Mouse (Mus musculus) erythroblast, embryonic 14.5 days (primary cell): Measurements from ENCODE around the gene Slc16a13. TPM values are rescaled to one million over a fixed set of nuclear protein-coding genes. Genes with fewer than 3 reads are reported as not detected.

ENCODE experiments used
- H3K27me3 ChIP-seq: 2 replicates; pipeline ENCODE4 v1.6.1; 2012; ENCODE audit warnings: inconsistent platforms; ENCODE audit not compliant: control insufficient read depth
- H3K36me3 ChIP-seq: 2 replicates; pipeline ENCODE4 v1.6.1; 2012; ENCODE audit warnings: mild to moderate bottlenecking, inconsistent platforms; ENCODE audit not compliant: control insufficient read depth
- H3K4me1 ChIP-seq: 2 replicates; pipeline ENCODE4 v1.6.1; 2012; ENCODE audit warnings: inconsistent platforms; ENCODE audit not compliant: control insufficient read depth
- H3K4me3 ChIP-seq: replicated peaks from 2 replicates; pipeline ENCODE3; 2012; ENCODE audit warnings: moderate library complexity, mild to moderate bottlenecking, inconsistent platforms
- H3K9me3 ChIP-seq: 2 replicates; pipeline ENCODE4 v1.6.1; 2012; ENCODE audit warnings: low read length, inconsistent platforms, mixed read lengths; ENCODE audit not compliant: control insufficient read depth
- GATA1 ChIP-seq: IDR thresholded peaks from 2 replicates; pipeline ENCODE4 v1.6.1; 2012; ENCODE audit warnings: low read length, inconsistent platforms, mixed read lengths
- TAL1 ChIP-seq: IDR thresholded peaks from 3 replicates; pipeline ENCODE4 v1.6.1; 2012; ENCODE audit warnings: low read length, inconsistent platforms, mixed read lengths
- polyA plus RNA-seq: library from polyadenylated mRNA; stranded (reverse); fragments of >175 nt; gene quantifications from 2 replicates; pipeline ENCODE4 v1.2.3, GENCODE M21; 2012

Gene Slc16a13
- polyA plus RNA-seq, 1 experiment, result 2.3 TPM

- no peak overlapping the region for H3K4me3 ChIP-seq
- TF ChIP-seq GATA1 (no peak), TAL1 (no peak)
- H3K27me3 ChIP-seq, result peaks cover 16% of the 10 kb centered on the region
- H3K36me3 ChIP-seq, result peaks cover 34% of the 10 kb centered on the region
- peaks cover 75% of the 10 kb centered on the region for H3K4me1 ChIP-seq
- no peaks in the 10 kb centered on the region for H3K9me3 ChIP-seq
These were observed 13.2 kb upstream of the Slc16a13 start for GRCm38 (mm10) chr11:70234037-70234436.

- peaks cover 25% of the 10 kb centered on the region for H3K27me3 ChIP-seq
- no peak overlapping the region for H3K4me3 ChIP-seq
- no peak for TF ChIP-seq TAL1
- TF ChIP-seq GATA1, result no peak
- peaks cover 75% of the 10 kb centered on the region for H3K4me1 ChIP-seq
- H3K9me3 ChIP-seq, result no peaks in the 10 kb centered on the region
- H3K36me3 ChIP-seq, result peaks cover 32% of the 10 kb centered on the region
These were observed 12.2 kb upstream of the Slc16a13 start for GRCm38 (mm10) chr11:70233016-70233415.

DNA sequence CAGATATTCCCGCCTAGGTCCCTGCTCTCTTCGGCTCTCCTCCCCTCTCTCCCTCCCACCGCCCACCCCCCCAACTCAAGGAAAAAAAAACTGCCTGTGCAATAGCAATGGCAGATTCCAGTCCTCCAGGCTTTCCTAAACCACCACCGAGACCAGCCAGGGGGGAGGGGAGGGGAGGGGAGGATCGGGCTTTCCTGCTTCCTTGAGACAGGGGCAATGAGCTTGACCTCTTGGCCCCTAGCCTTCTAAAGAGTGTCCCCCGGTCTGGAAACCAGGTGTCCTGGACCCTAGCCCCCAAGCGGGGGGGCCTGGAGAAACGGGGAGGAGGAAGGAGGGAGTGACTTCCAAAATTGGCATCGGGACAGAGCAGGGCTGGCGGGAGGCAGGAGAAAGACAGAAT, 11.7 kb upstream of the Slc16a13 start:
- Histone ChIP-seq H3K4me1 (peaks cover 80% of the 10 kb centered on the region), H3K27me3 (peaks cover 25% of the 10 kb centered on the region), H3K4me3 (peak overlapping the region; percentile 14), H3K9me3 (no peaks in the 10 kb centered on the region), H3K36me3 (peaks cover 30% of the 10 kb centered on the region)
- no peak for TF ChIP-seq GATA1
- TF ChIP-seq TAL1, result no peak

- Histone ChIP-seq H3K4me3 (peak overlapping the region; percentile 60), H3K36me3 (peaks cover 17% of the 10 kb centered on the region), H3K9me3 (no peaks in the 10 kb centered on the region), H3K4me1 (peaks cover 80% of the 10 kb centered on the region), H3K27me3 (peaks cover 41% of the 10 kb centered on the region)
- TF ChIP-seq GATA1 (no peak), TAL1 (no peak)
These were observed 9.4 kb upstream of the Slc16a13 start for GRCm38 (mm10) chr11:70230239-70230727.

DNA sequence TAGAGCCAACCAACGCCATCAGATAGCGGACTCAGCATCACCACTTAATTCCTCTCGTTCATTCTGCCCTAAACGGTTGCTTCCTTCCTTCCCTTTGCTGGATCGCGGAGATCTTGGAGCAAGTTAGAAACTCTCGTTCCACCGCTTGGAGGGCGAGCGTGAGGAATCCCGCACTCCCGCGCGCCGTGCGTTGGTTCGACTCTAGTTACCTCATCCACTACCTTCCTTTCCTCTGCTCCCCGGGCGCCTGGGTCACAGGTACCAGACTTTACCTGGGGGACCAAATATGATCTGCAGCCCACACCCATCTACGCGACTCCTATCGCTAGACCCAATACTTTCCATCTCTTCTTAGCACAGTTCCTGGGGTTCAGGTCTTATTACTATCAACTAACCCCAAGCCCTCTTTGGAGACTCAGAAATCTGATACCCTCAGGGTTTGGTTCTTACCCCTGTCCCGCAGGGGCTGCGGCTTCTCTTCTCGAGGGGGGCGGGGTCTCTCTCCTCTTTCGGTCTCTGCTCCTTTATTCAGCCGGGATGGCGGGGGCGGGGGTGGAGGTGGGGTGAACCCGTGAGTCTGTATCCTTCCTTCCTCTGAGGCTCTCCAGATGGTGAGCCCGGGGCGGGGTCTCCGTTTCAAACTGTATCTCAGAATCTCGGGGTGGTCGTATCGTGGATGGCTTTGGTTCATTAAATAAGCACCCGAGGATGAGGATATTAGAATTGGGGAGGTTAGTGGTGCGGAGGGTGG, 8.6 kb upstream of the Slc16a13 start, which contains the start of gene Bcl6b:
Bcl6b (minus strand) TSS at position 539 of the 751 bp plus-strand sequence.
- peaks cover 80% of the 10 kb centered on the region for H3K4me1 ChIP-seq
- peaks cover 41% of the 10 kb centered on the region for H3K27me3 ChIP-seq
- TF ChIP-seq TAL1 (no peak), GATA1 (peak; percentile 44; the same call in 1 of the 2 replicates)
- peaks cover 10% of the 10 kb centered on the region for H3K36me3 ChIP-seq
- peak within 1 kb of the TSS; percentile 60 for H3K4me3 ChIP-seq
- no peaks in the 10 kb centered on the region for H3K9me3 ChIP-seq

DNA sequence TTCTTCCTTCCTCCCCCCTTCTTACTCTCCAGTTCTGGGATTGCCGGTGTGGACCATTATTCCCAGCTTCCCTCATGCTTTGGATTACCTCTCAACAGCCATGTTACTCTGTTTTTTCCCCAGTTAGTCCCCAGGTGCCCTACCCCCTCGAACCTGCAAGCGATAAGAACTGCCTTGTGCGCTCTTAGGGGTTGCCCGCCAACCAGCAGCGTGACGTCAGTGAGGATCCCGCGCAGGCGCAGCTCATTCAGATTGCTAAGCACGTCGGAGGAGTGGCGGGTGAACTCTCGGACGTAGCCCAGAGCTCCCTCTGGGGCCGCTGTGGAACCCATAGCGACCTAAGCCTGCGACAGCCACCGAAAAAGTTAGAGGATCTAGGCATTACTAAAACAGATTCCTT, 8.0 kb upstream of the Slc16a13 start:
- H3K4me3 ChIP-seq, result peak overlapping the region; percentile 60
- H3K27me3 ChIP-seq, result peaks cover 41% of the 10 kb centered on the region
- H3K4me1 ChIP-seq, result peaks cover 80% of the 10 kb centered on the region
- peaks cover 10% of the 10 kb centered on the region for H3K36me3 ChIP-seq
- no peak for TF ChIP-seq TAL1
- TF ChIP-seq GATA1, result peak; percentile 23; the same call in 1 of the 2 replicates
- H3K9me3 ChIP-seq, result no peaks in the 10 kb centered on the region

DNA sequence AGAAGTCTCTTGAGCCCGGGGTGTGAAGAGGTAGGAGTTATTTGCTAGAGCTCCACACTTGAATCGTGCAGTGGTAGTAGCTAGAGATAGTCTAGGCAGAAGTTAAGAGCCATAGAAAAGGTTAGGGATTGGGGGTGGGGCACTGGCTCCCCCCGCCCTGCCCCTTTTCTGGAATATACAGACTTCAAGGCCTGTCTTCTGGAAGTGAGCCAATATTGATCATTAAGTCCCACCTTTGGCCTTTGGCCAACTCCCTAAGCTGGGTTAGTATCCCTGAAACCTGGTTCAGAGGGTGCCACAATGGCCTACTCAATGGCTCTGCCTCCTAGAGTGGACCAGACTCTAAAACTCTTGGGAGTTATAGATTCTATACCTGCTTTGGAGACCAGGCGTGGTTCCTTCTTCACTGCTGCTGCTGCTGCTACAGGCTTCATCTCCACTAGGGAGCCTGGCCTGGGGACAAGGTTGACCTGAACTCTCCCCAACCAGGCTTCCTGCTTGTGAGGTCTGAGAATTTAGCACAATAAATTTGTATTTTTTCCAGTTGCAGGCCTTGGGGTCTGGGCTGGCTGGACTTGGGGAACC, 6.9 kb upstream of the Slc16a13 start:
- Histone ChIP-seq H3K27me3 (peaks cover 41% of the 10 kb centered on the region), H3K4me1 (peaks cover 89% of the 10 kb centered on the region), H3K36me3 (peaks cover 16% of the 10 kb centered on the region), H3K4me3 (peak overlapping the region; percentile 60), H3K9me3 (no peaks in the 10 kb centered on the region)
- TF ChIP-seq TAL1 (no peak), GATA1 (no peak)

- TF ChIP-seq GATA1, result no peak
- no peak for TF ChIP-seq TAL1
- no peaks in the 10 kb centered on the region for H3K9me3 ChIP-seq
- H3K27me3 ChIP-seq, result peaks cover 41% of the 10 kb centered on the region
- H3K36me3 ChIP-seq, result peaks cover 20% of the 10 kb centered on the region
- peak overlapping the region; percentile 44 for H3K4me3 ChIP-seq
- H3K4me1 ChIP-seq, result peaks cover 89% of the 10 kb centered on the region
These were observed 6.3 kb upstream of the Slc16a13 start for GRCm38 (mm10) chr11:70227126-70227525.

DNA sequence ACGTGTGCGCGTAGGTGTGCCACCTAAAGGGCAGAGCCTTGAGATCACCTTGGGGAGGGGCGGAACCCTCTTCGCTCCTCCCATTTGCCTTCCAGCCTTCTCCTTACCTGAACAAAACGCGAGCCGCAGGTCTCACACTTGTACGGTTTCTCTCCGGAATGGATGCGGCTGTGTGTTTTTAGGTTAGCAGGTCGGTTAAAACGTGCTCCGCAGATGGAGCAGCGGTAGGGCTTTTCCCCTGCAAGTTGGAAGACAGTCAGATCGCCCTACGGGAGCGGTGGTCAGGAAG, 5.7 kb upstream of the Slc16a13 start:
- TF ChIP-seq TAL1 (no peak), GATA1 (no peak)
- Histone ChIP-seq H3K9me3 (no peaks in the 10 kb centered on the region), H3K4me1 (peaks cover 95% of the 10 kb centered on the region), H3K27me3 (peaks cover 41% of the 10 kb centered on the region), H3K36me3 (peaks cover 21% of the 10 kb centered on the region), H3K4me3 (peak overlapping the region; percentile 44)
